Comparison of ENCODE assay signal across 8 mouse cellular contexts in the genomic region with DNA sequence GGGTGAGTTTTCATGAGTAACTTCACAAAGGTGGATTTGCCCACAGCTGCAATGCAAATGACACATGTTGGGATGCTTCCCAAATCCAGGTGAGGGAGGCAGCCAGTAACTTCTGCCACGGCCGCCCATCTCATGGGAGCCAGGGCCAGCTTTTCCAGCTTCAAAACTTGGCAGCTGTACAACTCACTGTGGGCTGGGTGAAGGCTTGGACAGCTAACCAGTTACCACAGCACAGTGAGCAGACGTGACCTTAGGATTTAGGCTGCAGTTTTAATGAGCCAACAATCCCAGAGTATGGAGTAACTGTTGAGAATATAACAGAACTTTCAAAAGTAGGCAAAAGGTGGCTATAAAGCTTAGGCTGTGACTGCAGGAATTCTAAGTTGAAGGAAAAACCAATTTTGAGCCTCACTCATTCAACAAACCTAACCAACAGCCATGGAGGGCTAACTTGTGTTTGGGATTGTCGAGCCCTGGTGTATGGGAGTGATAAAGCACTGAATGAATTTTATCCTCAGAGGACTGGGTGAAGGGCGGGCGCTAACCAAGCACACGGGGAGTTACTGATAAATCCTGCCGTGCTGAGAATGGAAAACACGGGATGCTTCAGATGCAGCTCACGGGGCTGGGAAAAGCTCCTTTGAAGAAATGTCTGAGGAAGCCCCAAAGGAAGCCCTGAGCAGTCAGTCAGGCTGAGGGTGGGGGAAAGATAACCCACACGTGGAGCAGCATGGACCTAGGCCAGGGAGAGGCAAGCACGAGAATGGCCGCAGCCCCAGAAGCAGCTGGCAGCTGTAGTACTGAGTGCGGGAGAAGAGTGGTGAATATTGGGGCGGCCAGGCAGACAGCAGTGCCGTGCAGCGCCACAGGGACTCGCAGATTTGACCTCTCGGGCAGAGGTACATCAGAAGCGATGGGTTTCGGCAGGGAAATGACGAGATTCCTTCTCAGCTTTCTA. TPM values are rescaled to one million over a fixed set of nuclear protein-coding genes. Genes with fewer than 3 reads are reported as not detected.
A peak's percentile ranks its signal among the peaks of the same experiment; 100 is the strongest.
DNase-seq lines count a peak whose midpoint lies in the region; ATAC-seq and TF ChIP-seq lines count a peak whose summit lies in the region.

No protein-coding gene starts in this region.

- H3K9ac ChIP-seq in lung, embryonic 15.5 days: no peak overlapping the region
- 0 out of 2 replicates have a peak overlapping the region, but pooled peaks have one; percentile 6 for H3K9ac ChIP-seq in heart, embryonic 15.5 days

- peaks cover 23% of the 10 kb centered on the region for H3K4me1 ChIP-seq in lung, embryonic 15.5 days
- H3K4me1 ChIP-seq in lung, adult 2 months (ENCODE audit: control insufficient read depth, insufficient read depth, low read length): peaks cover 13% of the 10 kb centered on the region; the same call in 1 of the 2 replicates
- peaks cover 30% of the 10 kb centered on the region for H3K4me1 ChIP-seq in heart, embryonic 15.5 days (replicated peaks)

- H3K27ac ChIP-seq in lung, embryonic 15.5 days: peak overlapping the region; percentile 54
- H3K27ac ChIP-seq in heart, embryonic 15.5 days: peak overlapping the region; percentile 56

- no peak overlapping the region for H3ac ChIP-seq in myocyte (ENCODE audit: control insufficient read depth, insufficient read length)

- no peaks in the 10 kb centered on the region for H3K79me2 ChIP-seq in myocyte (ENCODE audit: control insufficient read depth, insufficient read depth)

- DNase-seq in frontal cortex, postnatal 10 days (ENCODE audit: low spot score in 2 of 2): no peak
- DNase-seq in lung, adult 2 months: no peak
- DNase-seq in left cerebral cortex, adult 8-10 months (ENCODE audit: low spot score in 2 of 2): no peak

- WGBS in lung, embryonic 15.5 days: 66% methylated on average over 22 of the region's 22 CpGs
- 67% methylated on average over 22 of the region's 22 CpGs for WGBS in lung, adult 2 months
- 61% methylated on average over 22 of the region's 22 CpGs for WGBS in heart, embryonic 15.5 days

- ATAC-seq in frontal cortex, adult (ENCODE audit: low TSS enrichment): peak; percentile 32; the same call in 1 of the 2 replicates
- ATAC-seq in lung, embryonic 15.5 days (ENCODE audit: borderline replicate concordance, extremely low read depth, low FRiP score, low TSS enrichment): peak; percentile 46; the same call in 1 of the 2 replicates
- ATAC-seq in heart, embryonic 15.5 days (replicated peaks; ENCODE audit: insufficient number of reproducible peaks, insufficient read depth, low FRiP score, low read depth): 0 out of 2 replicates have a peak, but pooled peaks have one; percentile 23
- ATAC-seq in megakaryocyte, adult 5-6 weeks (ENCODE audit: poor library complexity, severe bottlenecking): no peak

- no peak overlapping the region for H3K4me2 ChIP-seq in lung, embryonic 15.5 days
- no peak overlapping the region for H3K4me2 ChIP-seq in heart, embryonic 15.5 days
- H3K4me2 ChIP-seq in myocyte (ENCODE audit: low read depth): peak overlapping the region; percentile 57

- no peaks in the 10 kb centered on the region for H3K27me3 ChIP-seq in lung, embryonic 15.5 days
- no peaks in the 10 kb centered on the region for H3K27me3 ChIP-seq in heart, embryonic 15.5 days
- H3K27me3 ChIP-seq in myocyte (ENCODE audit: control insufficient read depth, insufficient read depth, insufficient read length): no peaks in the 10 kb centered on the region

- no peaks in the 10 kb centered on the region for H3K9me3 ChIP-seq in lung, embryonic 15.5 days
- H3K9me3 ChIP-seq in heart, embryonic 15.5 days (replicated peaks): no peaks in the 10 kb centered on the region

- peaks cover 7% of the 10 kb centered on the region; the same call in 1 of the 2 replicates for H3K36me3 ChIP-seq in lung, embryonic 15.5 days
- H3K36me3 ChIP-seq in heart, embryonic 15.5 days: peaks cover 16% of the 10 kb centered on the region; the same call in 1 of the 2 replicates
- H3K36me3 ChIP-seq in myocyte (ENCODE audit: control insufficient read depth, insufficient read depth): peaks cover 10% of the 10 kb centered on the region

- H3K4me3 ChIP-seq in lung, embryonic 15.5 days: no peak overlapping the region
- H3K4me3 ChIP-seq in lung, adult 2 months (replicated peaks; ENCODE audit: extremely low read depth, low read depth, low read length): no peak overlapping the region
- H3K4me3 ChIP-seq in heart, embryonic 15.5 days: no peak overlapping the region
- no peak overlapping the region for H3K4me3 ChIP-seq in myocyte

- TF ChIP-seq POLR2A in lung, adult 2 months (IDR thresholded peaks at IDR 0.05; ENCODE audit: borderline replicate concordance, extremely low read depth, low read depth, low read length): no peak
- no peak for TF ChIP-seq POLR2A in myocyte (IDR thresholded peaks at IDR 0.05; ENCODE audit: insufficient read length, low read depth)

- no peak for TF ChIP-seq CTCF in lung, adult 2 months (IDR thresholded peaks at IDR 0.05; ENCODE audit: insufficient read depth, low read length)

TF ChIP-seq in myocyte, 11 proteins besides CTCF, POLR2A, EP300 and RAD21:
- peak in 1 of 3 experiments; percentile 63 for TF ChIP-seq MYOG (IDR thresholded peaks at IDR 0.05; ENCODE audit: control insufficient read depth in 1 of 3, insufficient read depth in 1 of 3, insufficient read length in 2 of 3, low read depth in 2 of 3)
- peak in 2 of 3 experiments; percentile 21 to 63 for TF ChIP-seq MYOD1 (IDR thresholded peaks at IDR 0.05; ENCODE audit: control insufficient read depth in 1 of 3, insufficient read length in 2 of 3, low read depth in 2 of 3)
- no peak for TF ChIP-seq SRF (IDR thresholded peaks at IDR 0.05; ENCODE audit: control insufficient read depth, insufficient read length, low read depth)
- TF ChIP-seq MAX (IDR thresholded peaks at IDR 0.05; ENCODE audit: low read depth): no peak

RNA-seq across cellular contexts. Expression of gene Dguok, which starts 9.7 kb away (rescaled TPM):
- polyA plus RNA-seq in lung, embryonic 15.5 days (2015; fragmentation: Nextera tagmentation; extraction: Ambion mirVana): 78.5 and 80.3 TPM in 2 replicates
- polyA plus RNA-seq in lung, adult 2 months (2012; rRNA removed): 54.9 and 55.5 TPM in 2 replicates
- 48.2 and 61.0 TPM in 2 replicates for polyA plus RNA-seq in heart, embryonic 15.5 days (2015; fragmentation: Nextera tagmentation; extraction: Ambion mirVana)
- polyA plus RNA-seq in myocyte (2012; fragmentation: generic; extraction: Trizol): 28.6 TPM
- total RNA-seq in megakaryocyte, adult 5-6 weeks (2015): 39.1 and 55.5 TPM in 2 replicates
- 33.3 and 34.4 TPM in 2 replicates for total RNA-seq in megakaryocyte, adult 5-6 weeks (2017)
- 10 to 100 TPM; 23.9 to 35.7 (median 30.9) TPM for total RNA-seq in left cerebral cortex, adult 8-10 months (2022)

RNA-seq across cellular contexts. Expression of gene Tet3, which starts 38.1 kb away (rescaled TPM):
- polyA plus RNA-seq in lung, embryonic 15.5 days (2015; fragmentation: Nextera tagmentation; extraction: Ambion mirVana): 36.1 and 37.1 TPM in 2 replicates
- 16.0 and 22.4 TPM in 2 replicates for polyA plus RNA-seq in lung, adult 2 months (2012; rRNA removed)
- polyA plus RNA-seq in heart, embryonic 15.5 days (2015; fragmentation: Nextera tagmentation; extraction: Ambion mirVana): 26.2 and 37.5 TPM in 2 replicates
- 11.4 TPM for polyA plus RNA-seq in myocyte (2012; fragmentation: generic; extraction: Trizol)
- 36.1 and 36.2 TPM in 2 replicates for total RNA-seq in megakaryocyte, adult 5-6 weeks (2015)
- 15.8 and 23.1 TPM in 2 replicates for total RNA-seq in megakaryocyte, adult 5-6 weeks (2017)
- total RNA-seq in left cerebral cortex, adult 8-10 months (2022): 10 to 100 TPM; 54.7 to 62.8 (median 59.4) TPM

RNA-seq across cellular contexts. Expression of gene Actg2, which starts 39.0 kb away (rescaled TPM):
- 172 and 210 TPM in 2 replicates for polyA plus RNA-seq in lung, embryonic 15.5 days (2015; fragmentation: Nextera tagmentation; extraction: Ambion mirVana)
- 64.6 and 108 TPM in 2 replicates for polyA plus RNA-seq in lung, adult 2 months (2012; rRNA removed)
- 17.5 and 41.6 TPM in 2 replicates for polyA plus RNA-seq in heart, embryonic 15.5 days (2015; fragmentation: Nextera tagmentation; extraction: Ambion mirVana)
- 80.1 TPM for polyA plus RNA-seq in myocyte (2012; fragmentation: generic; extraction: Trizol)
- total RNA-seq in megakaryocyte, adult 5-6 weeks (2015): not detected in 2 replicates
- not detected in 2 replicates for total RNA-seq in megakaryocyte, adult 5-6 weeks (2017)
- not detected for total RNA-seq in left cerebral cortex, adult 8-10 months (2022)
